Mouse (Mus musculus) hindbrain, embryonic 11.5 days (tissue): Measurements from ENCODE around the gene Fut8. TPM values are rescaled to one million over a fixed set of nuclear protein-coding genes. Genes with fewer than 3 reads are reported as not detected.
"Not testable (repeated sequence)": the region's sequence is repeated elsewhere in the genome, so short reads cannot be mapped to it uniquely, and the experiment has no call there.

Experiments
- ATAC-seq: fragments of 200-750 bp; cut with Nextera tagmentation; 2 replicates; pipeline ENCODE4 v1.8.0; 2017; ENCODE audit warnings: mild to moderate bottlenecking, moderate TSS enrichment, moderate library complexity; ENCODE audit not compliant: low FRiP score
- DNase-seq: peaks from one replicate; pipeline ENCODE4 v3.0.0-alpha.2; 2015; ENCODE audit warnings: low spot score
- H3K27ac ChIP-seq: fragments of 300-500 bp; sonication (generic); 2 replicates; pipeline ENCODE4 v1.5.1; 2014; ENCODE audit warnings: mild to moderate bottlenecking, low read depth, low read length
- H3K27me3 ChIP-seq: fragments of 300-500 bp; sonication (generic); 2 replicates; pipeline ENCODE4 v1.6.1; 2014; ENCODE audit warnings: mild to moderate bottlenecking, low read length, moderate library complexity, mixed read lengths; ENCODE audit not compliant: control insufficient read depth, insufficient read depth
- H3K36me3 ChIP-seq: fragments of 300-500 bp; sonication (generic); 2 replicates; pipeline ENCODE4 v1.6.1; 2014; ENCODE audit warnings: mild to moderate bottlenecking, low read length, moderate library complexity, mixed read lengths; ENCODE audit not compliant: control insufficient read depth, insufficient read depth
- H3K4me1 ChIP-seq: fragments of 300-500 bp; sonication (generic); replicated peaks from 2 replicates; pipeline ENCODE4 v1.6.1; 2014; ENCODE audit warnings: low read length, mixed read lengths; ENCODE audit not compliant: control insufficient read depth, insufficient read depth
- H3K4me2 ChIP-seq: fragments of 300-500 bp; sonication (generic); replicated peaks from 2 replicates; pipeline ENCODE4 v1.6.1; 2014; ENCODE audit warnings: mild to moderate bottlenecking, low read depth, low read length
- H3K4me3 ChIP-seq: fragments of 300-500 bp; sonication (generic); 2 replicates; pipeline ENCODE4 v1.5.1; 2014; ENCODE audit warnings: low read depth, low read length
- H3K9ac ChIP-seq: fragments of 300-500 bp; sonication (generic); 2 replicates; pipeline ENCODE4 v1.6.1; 2014; ENCODE audit warnings: low read depth, low read length
- H3K9me3 ChIP-seq: fragments of 300-500 bp; sonication (generic); 2 replicates; pipeline ENCODE4 v1.6.1; 2016; ENCODE audit warnings: low read length; ENCODE audit not compliant: control insufficient read depth
- WGBS: fragments of 180-500 bp; shearing (Covaris S2); extraction: QIAGEN DNeasy Blood & Tissue Kit; methylation state at CpG from one replicate; pipeline ENCODE4 v1.1.7; 2014; 5-methylcytosine and 5-hydroxymethylcytosine counted together
- polyA plus RNA-seq: library from polyadenylated mRNA; unstranded; fragments of >200 nt; fragmentation: Nextera tagmentation; extraction: Ambion mirVana; gene quantifications from 2 replicates; pipeline ENCODE4 v1.2.1, GENCODE M21; 2014

The Fut8 gene
- polyA plus RNA-seq, 1 experiment from 2014 or later, result 34.4 TPM

DNA sequence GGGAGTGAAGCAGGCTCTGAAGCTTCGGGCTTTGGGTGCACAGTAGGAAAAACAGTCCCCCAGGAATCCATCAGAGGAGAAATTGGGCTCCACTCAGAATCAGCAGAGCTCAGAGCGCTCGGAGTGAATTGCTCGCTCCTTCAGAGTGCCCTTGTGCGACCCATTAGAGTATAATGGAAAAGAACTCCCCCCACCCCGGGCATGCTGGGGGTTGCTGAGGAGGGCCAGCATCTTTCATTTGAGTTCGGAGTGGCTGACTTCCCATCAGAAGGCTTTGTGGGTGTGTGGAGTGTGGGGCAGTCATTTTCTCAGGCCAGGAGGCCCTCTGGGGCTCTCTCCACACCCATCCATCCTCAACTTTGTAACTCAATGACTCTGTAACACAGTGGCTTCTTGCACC lies 272.8 kb downstream of the Fut8 start:
- Histone ChIP-seq H3K27me3 (no peaks in the 10 kb centered on the region), H3K27ac (no peak overlapping the region), H3K9ac (no peak overlapping the region), H3K9me3 (no peaks in the 10 kb centered on the region), H3K4me3 (no peak overlapping the region), H3K4me1 (no peaks in the 10 kb centered on the region), H3K4me2 (no peak overlapping the region), H3K36me3 (no peaks in the 10 kb centered on the region)
- DNase-seq (no peak), ATAC-seq (no peak)
- 72% methylated on average over 7 of the region's 7 CpGs for WGBS

DNA sequence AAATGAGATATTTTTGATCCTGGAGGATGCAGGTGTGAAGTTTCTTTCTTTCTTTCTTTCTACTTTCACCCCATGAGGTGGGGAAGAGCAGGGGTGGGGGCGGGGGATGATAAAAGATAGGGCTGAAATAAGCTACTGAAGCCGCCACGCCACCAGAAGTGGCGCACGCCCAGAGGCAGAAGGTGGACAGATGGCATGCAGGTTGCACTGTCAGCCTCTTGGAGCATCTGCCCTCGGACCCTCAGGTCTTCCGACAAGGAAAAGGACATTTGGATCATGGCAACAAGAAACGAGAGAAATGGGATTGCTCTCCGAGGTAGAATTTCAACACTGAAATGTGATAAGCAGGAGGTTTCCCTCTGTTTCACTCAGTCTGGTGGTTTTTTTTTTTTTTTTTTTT lies 273.3 kb downstream of the Fut8 start:
- Histone ChIP-seq H3K27ac (no peak overlapping the region), H3K27me3 (no peaks in the 10 kb centered on the region), H3K9me3 (no peaks in the 10 kb centered on the region), H3K4me2 (no peak overlapping the region), H3K4me1 (no peaks in the 10 kb centered on the region), H3K4me3 (no peak overlapping the region), H3K36me3 (no peaks in the 10 kb centered on the region), H3K9ac (no peak overlapping the region)
- no peak for ATAC-seq
- 78% methylated on average over 9 of the region's 9 CpGs for WGBS
- DNase-seq, result no peak

DNA sequence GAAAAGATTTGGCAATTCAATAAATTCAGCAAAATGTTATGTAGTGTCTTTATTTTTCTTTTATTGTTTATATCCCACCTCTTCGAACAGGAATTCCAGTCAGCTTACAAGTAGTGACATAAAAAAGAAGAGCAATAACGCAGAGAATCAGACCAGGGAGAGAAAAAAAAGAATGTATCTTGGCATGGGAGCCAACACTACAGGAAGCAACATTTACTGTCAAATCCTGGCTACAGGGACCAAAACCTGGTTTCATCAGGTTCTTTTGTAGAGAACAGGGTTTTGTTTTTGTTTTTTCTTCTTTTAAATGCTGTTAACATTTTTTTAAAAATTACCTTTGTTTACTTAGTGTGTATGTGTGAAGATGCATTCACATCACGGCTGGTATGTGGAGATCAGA lies 273.7 kb downstream of the Fut8 start:
- Histone ChIP-seq H3K27ac (no peak overlapping the region), H3K9me3 (no peaks in the 10 kb centered on the region), H3K9ac (no peak overlapping the region), H3K4me3 (no peak overlapping the region), H3K4me1 (no peaks in the 10 kb centered on the region), H3K36me3 (no peaks in the 10 kb centered on the region), H3K4me2 (no peak overlapping the region), H3K27me3 (no peaks in the 10 kb centered on the region)
- no peak for DNase-seq
- ATAC-seq, result no peak
- WGBS, result 93% methylated on average over 3 of the region's 3 CpGs

DNA sequence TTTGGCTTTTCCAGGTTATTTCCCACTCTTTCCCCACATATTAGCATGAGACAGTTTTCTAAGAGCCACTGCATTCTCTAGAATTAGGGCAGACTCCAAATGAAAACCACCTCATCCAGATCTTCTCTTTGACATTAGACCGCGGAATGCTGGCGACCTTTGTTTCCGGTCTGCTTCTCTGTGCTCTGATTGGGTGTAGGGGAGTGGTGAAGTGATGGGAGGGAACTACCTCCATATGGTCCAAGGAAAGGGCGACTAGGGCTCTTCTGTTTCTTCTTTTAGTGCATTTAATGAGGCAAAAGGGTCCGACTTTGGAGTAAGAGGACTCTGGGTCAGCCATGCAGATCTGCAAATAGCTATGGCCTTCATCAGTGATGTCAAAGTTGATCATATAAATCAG lies 278.9 kb downstream of the Fut8 start:
- 83% methylated on average over 6 of the region's 6 CpGs for whole genome bisulfite sequencing
- H3K27me3 ChIP-seq, result no peaks in the 10 kb centered on the region
- DNase-seq (no peak), ATAC-seq (no peak)
- H3K4me1 ChIP-seq, result no peaks in the 10 kb centered on the region
- H3K4me3 ChIP-seq, result no peak overlapping the region
- no peak overlapping the region for H3K9ac ChIP-seq
- H3K9me3 ChIP-seq, result no peaks in the 10 kb centered on the region
- H3K4me2 ChIP-seq, result no peak overlapping the region
- H3K27ac ChIP-seq, result no peak overlapping the region
- no peaks in the 10 kb centered on the region for H3K36me3 ChIP-seq

DNA sequence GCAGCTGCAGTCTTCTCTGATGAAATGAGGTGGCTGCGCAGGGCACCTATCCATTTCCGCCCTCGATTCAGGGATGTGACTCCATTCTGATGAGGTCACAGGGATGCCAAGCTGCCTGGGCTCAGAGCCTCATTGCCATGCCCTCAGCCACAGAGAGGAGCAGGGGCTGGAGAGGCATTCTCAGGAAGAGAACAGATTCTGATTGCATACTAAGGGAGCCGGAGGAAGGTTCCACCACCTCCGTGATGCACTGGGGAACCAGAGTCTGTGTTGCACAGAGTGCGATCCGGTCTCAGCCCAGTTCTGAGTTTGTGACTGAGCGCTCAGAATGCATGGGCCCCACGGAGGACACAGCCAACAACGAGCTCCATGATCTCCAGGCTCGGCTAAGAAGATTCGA lies 279.8 kb downstream of the Fut8 start:
- Histone ChIP-seq H3K9me3 (no peaks in the 10 kb centered on the region), H3K4me2 (no peak overlapping the region), H3K4me1 (no peaks in the 10 kb centered on the region), H3K27me3 (no peaks in the 10 kb centered on the region), H3K36me3 (no peaks in the 10 kb centered on the region), H3K4me3 (no peak overlapping the region), H3K27ac (no peak overlapping the region), H3K9ac (no peak overlapping the region)
- ATAC-seq, result no peak
- no peak for DNase-seq
- WGBS, result 87% methylated on average over 12 of the region's 12 CpGs

DNA sequence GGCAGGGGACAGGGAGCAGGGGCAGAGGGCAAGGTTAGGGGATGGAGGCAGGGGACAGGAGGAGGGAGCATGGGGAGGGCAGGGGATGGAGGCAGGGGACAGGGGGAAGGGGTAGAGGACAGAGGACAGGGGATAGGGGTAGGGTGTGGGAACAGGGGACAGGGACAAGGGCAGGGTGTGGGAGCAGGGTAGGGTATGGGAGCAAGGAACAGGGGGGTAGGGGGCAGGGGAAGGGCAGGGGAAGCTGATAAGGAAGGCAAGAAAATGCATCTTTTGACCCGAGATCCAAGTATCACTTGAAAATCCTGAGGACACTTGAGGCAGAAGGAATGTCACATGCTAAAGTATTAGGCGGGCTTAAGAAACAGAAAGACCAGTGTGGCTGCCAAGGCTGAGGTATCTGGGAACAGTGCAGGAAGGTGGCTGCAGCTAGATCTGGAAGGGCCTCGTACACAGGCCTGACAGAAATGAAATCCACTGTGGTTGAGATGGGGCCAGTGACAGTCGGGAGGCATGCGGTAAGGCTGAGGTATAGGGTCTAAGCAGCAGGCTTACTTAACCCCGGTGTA lies 281.7 kb downstream of the Fut8 start:
- H3K4me2 ChIP-seq, result no peak overlapping the region
- no peaks in the 10 kb centered on the region for H3K27me3 ChIP-seq
- no peak for DNase-seq
- no peaks in the 10 kb centered on the region for H3K36me3 ChIP-seq
- no peak overlapping the region for H3K9ac ChIP-seq
- H3K4me1 ChIP-seq, result no peaks in the 10 kb centered on the region
- no peaks in the 10 kb centered on the region for H3K9me3 ChIP-seq
- H3K27ac ChIP-seq, result no peak overlapping the region
- ATAC-seq, result no peak
- no peak overlapping the region for H3K4me3 ChIP-seq
- WGBS, result 84% methylated on average over 6 of the region's 6 CpGs

DNA sequence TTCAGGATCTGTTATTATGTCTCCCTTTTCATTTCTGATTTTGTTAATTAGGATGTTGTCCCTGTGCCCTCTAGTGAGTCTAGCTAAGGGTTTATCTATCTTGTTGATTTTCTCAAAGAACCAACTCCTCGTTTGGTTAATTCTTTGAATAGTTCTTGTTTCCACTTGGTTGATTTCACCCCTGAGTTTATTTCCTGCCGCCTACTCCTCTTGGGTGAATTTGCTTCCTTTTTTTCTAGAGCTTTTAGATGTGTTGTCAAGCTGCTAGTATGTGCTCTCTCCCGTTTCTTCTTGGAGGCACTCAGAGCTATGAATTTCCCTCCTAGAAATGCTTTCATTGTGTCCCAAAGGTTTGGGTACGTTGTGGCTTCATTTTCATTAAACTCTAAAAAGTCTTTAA lies 286.1 kb downstream of the Fut8 start:
- ATAC-seq, result not testable (repeated sequence)
- 73% methylated on average over 2 of the region's 4 CpGs for WGBS

More for the DNA sequence above, 286.1 kb downstream of the Fut8 start:
- not testable (repeated sequence) for H3K4me2 ChIP-seq, H3K4me3 ChIP-seq, H3K27ac ChIP-seq, H3K9ac ChIP-seq, H3K36me3 ChIP-seq, DNase-seq, H3K9me3 ChIP-seq, H3K27me3 ChIP-seq, H3K4me1 ChIP-seq
